Mouse (Mus musculus): ENCODE results near the gene Zfp692.

GRCm38 (mm10) chr11:58334746-58335145 is 27.9 kb downstream of the Zfp692 start:
- no peak for TF ChIP-seq GATA1 (IDR thresholded peaks at IDR 0.05; ENCODE audit: low read length)
- no peak for TF ChIP-seq TAL1 (IDR thresholded peaks at IDR 0.05; ENCODE audit: low read length)
